Mouse (Mus musculus) intestine, postnatal 0 days (tissue): ENCODE data around the gene Zfp148. TPM values are rescaled to one million over a fixed set of nuclear protein-coding genes. Genes with fewer than 3 reads are reported as not detected.

Source experiments
- ATAC-seq: fragments of 200-750 bp; cut with Nextera tagmentation; 2 replicates; pipeline ENCODE4 v1.8.0; 2017; ENCODE audit warnings: mild to moderate bottlenecking, moderate TSS enrichment, moderate library complexity
- H3K27ac ChIP-seq: fragments of 300-500 bp; sonication (generic); 2 replicates; pipeline ENCODE4 v1.5.1; 2014; ENCODE audit warnings: mild to moderate bottlenecking, low read depth, low read length, moderate library complexity
- H3K27me3 ChIP-seq: fragments of 300-500 bp; sonication (generic); replicated peaks from 2 replicates; pipeline ENCODE4 v1.6.1; 2014; ENCODE audit warnings: low read length, mixed read lengths; ENCODE audit not compliant: control insufficient read depth, insufficient read depth
- H3K36me3 ChIP-seq: fragments of 300-500 bp; sonication (generic); 2 replicates; pipeline ENCODE4 v1.6.1; 2014; ENCODE audit warnings: mild to moderate bottlenecking, moderate library complexity; ENCODE audit not compliant: control insufficient read depth, insufficient read depth
- H3K4me1 ChIP-seq: fragments of 300-500 bp; sonication (generic); replicated peaks from 2 replicates; pipeline ENCODE4 v1.6.1; 2014; ENCODE audit warnings: antibody characterized with exemption, low read length, mixed read lengths; ENCODE audit not compliant: control insufficient read depth, insufficient read depth
- H3K4me2 ChIP-seq: fragments of 300-500 bp; sonication (generic); replicated peaks from 2 replicates; pipeline ENCODE4 v1.6.1; 2014; ENCODE audit warnings: low read depth, mild to moderate bottlenecking, moderate library complexity
- H3K4me3 ChIP-seq: fragments of 300-500 bp; sonication (generic); 2 replicates; pipeline ENCODE4 v1.5.1; 2014; ENCODE audit warnings: low read depth, low read length
- H3K9ac ChIP-seq: fragments of 300-500 bp; sonication (generic); 2 replicates; pipeline ENCODE4 v1.6.1; 2014; ENCODE audit warnings: mild to moderate bottlenecking, low read depth, low read length
- H3K9me3 ChIP-seq: fragments of 300-500 bp; sonication (generic); 2 replicates; pipeline ENCODE4 v1.6.1; 2016; ENCODE audit warnings: mixed run types; ENCODE audit not compliant: control insufficient read depth
- CTCF ChIP-seq: sonication (generic); IDR thresholded peaks from 2 replicates; pipeline ENCODE4 v1.5.1; 2016; ENCODE audit warnings: low read depth, mild to moderate bottlenecking, control low read depth, antibody characterized with exemption, moderate library complexity
- WGBS: fragments of 180-500 bp; shearing (Covaris S2); extraction: QIAGEN DNeasy Blood & Tissue Kit; methylation state at CpG from one replicate; pipeline ENCODE4 v1.1.7; 2014; 5-methylcytosine and 5-hydroxymethylcytosine counted together
- polyA plus RNA-seq: library from polyadenylated mRNA; unstranded; fragments of >200 nt; fragmentation: Nextera tagmentation; extraction: Ambion mirVana; gene quantifications from 2 replicates; pipeline ENCODE4 v1.2.1, GENCODE M21; 2015

Zfp148 gene
- polyA plus RNA-seq, 1 experiment from 2014 or later, result 20.5 TPM

DNA sequence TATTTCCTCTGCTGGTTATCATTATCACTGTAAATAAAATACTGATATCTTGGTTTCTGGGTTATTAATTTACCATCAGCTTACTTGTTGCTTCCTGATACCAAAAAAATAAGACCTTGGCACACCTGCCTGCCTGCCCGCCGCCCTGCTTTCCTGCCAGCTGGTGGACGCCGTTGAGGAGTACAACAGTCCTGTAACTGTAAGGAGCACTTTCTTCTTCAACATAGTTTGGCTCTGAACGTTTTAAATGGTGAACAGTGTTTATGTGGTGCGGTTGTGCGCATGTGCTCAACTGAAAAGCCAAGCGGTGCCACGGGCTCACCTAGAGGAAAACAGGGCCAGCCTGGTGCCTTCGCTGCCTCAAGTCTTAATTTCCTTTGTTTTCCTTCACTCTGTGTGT is 142.9 kb downstream of the Zfp148 start:
- 34% methylated on average over 10 of the region's 10 CpGs for WGBS
- Histone ChIP-seq H3K4me3 (peak overlapping the region; percentile 17), H3K27ac (0 out of 2 replicates have a peak overlapping the region, but pooled peaks have one; percentile 5), H3K4me2 (peak overlapping the region; percentile 41), H3K27me3 (no peaks in the 10 kb centered on the region), H3K36me3 (no peaks in the 10 kb centered on the region), H3K9me3 (no peaks in the 10 kb centered on the region), H3K9ac (peak overlapping the region; percentile 31; the same call in 1 of the 2 replicates), H3K4me1 (no peaks in the 10 kb centered on the region)
- TF ChIP-seq CTCF, result no peak
- peak; percentile 55 for ATAC-seq

DNA sequence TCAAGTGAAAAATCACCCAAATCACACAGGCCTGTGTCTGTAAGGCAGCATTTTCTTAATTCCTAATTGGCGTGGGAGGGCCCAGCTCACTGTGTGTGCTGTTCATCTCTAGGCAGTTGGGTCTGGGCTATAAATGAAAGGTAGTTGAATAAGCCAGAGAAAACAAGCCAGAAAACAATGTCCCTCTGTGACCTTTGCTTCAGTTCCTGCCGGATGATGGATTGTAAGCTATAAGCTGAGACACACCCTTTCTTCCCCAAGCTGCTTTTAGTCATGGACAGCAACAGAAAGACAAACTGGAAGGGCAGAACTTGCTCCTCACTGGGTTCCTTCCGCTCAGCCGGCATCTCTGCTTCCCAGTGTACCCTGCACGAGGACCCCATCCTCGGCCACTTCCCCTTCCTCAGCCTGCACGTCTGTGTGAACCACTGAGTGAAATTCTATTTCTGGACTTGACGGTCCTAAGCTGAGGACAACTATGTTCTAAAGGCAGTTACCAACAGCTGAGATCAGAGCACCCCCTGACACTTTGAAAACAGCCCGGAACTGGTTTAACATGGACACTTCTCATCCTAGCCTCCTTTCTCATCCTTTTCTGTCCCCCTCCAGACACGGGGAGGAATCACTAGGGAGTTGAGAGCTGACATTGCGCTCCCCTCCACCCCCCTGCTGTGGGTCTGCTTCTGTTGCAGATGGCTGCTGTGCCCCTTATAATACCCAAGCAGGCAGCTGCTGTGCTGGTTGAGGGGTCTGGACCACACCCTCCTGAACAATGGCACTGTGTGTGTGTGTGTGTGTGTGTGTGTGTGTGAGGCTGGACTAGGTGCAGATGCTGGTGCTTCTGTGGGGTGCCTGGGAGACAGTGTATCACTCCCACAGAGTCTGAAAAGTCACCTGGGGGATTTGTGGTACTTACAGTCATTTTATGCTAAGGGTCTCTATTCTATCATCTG is 149.1 kb downstream of the Zfp148 start:
- no peak for TF ChIP-seq CTCF
- WGBS, result 50% methylated on average over 11 of the region's 11 CpGs
- no peaks in the 10 kb centered on the region for H3K27me3 ChIP-seq
- no peaks in the 10 kb centered on the region for H3K36me3 ChIP-seq
- H3K9me3 ChIP-seq, result no peaks in the 10 kb centered on the region
- no peak overlapping the region; the same call in 1 of the 2 replicates for H3K27ac ChIP-seq
- no peak overlapping the region for H3K4me2 ChIP-seq
- H3K9ac ChIP-seq, result no peak overlapping the region
- no peak overlapping the region for H3K4me3 ChIP-seq
- H3K4me1 ChIP-seq, result peaks cover 5% of the 10 kb centered on the region
- ATAC-seq, result peak; percentile 38; the same call in 1 of the 2 replicates

DNA sequence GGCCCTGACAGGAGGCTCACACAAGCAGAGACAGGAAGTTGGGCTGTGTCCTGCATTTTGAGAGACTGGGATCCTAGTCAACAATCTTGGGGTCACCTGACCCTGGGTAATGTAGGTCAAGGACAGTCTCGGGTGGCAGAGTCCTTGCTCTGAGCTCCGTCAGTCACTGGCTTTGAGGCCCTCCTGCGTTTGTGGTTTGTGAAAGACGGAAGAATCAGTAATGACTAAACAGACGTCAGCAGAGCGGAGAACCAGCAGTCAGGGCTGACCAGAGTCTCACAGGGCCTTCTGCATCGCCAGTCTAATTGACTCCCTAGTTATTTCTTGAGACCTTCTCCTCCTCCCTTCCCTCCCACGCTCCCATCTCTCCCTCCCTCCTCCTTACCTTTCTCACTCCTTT is 150.5 kb downstream of the Zfp148 start:
- Histone ChIP-seq H3K4me1 (peaks cover 5% of the 10 kb centered on the region), H3K27me3 (no peaks in the 10 kb centered on the region), H3K9me3 (no peaks in the 10 kb centered on the region), H3K9ac (no peak overlapping the region), H3K36me3 (no peaks in the 10 kb centered on the region), H3K27ac (no peak overlapping the region), H3K4me2 (no peak overlapping the region), H3K4me3 (no peak overlapping the region)
- no peak for TF ChIP-seq CTCF
- 74% methylated on average over 8 of the region's 8 CpGs for WGBS
- ATAC-seq, result no peak

DNA sequence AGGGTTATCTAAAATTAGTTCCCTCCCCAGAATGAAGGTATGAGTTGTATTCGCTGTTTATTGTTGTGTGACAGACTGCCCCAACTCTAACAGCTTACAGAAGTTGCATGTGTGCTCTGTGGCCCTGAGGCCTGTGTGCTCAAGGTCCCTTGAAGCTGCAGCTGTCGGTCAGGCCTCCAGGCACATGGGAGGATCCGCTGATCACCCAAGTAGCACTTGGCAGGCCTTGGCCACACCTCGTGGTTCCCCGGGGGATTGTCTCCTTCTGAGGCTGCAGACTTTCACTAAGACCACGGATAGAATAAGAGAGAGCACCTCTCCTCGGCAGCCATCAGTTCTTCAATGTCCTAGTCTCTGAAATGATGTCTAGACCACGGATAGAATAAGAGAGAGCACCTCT is 155.8 kb downstream of the Zfp148 start:
- Histone ChIP-seq H3K27me3 (no peaks in the 10 kb centered on the region), H3K9ac (no peak overlapping the region), H3K4me2 (no peak overlapping the region), H3K4me1 (no peaks in the 10 kb centered on the region), H3K27ac (no peak overlapping the region), H3K9me3 (no peaks in the 10 kb centered on the region), H3K36me3 (no peaks in the 10 kb centered on the region), H3K4me3 (no peak overlapping the region)
- ATAC-seq, result no peak
- WGBS, result 77% methylated on average over 8 of the region's 8 CpGs
- TF ChIP-seq CTCF, result no peak

GRCm38 (mm10) chr16:33537499-33538225 is 157.0 kb downstream of the Zfp148 start:
- Histone ChIP-seq H3K9me3 (no peaks in the 10 kb centered on the region), H3K4me3 (no peak overlapping the region), H3K9ac (no peak overlapping the region), H3K27me3 (no peaks in the 10 kb centered on the region), H3K36me3 (no peaks in the 10 kb centered on the region), H3K4me1 (no peaks in the 10 kb centered on the region), H3K4me2 (no peak overlapping the region), H3K27ac (no peak overlapping the region; the same call in 1 of the 2 replicates)
- peak; percentile 83 for ATAC-seq
- 53% methylated on average over 21 of the region's 21 CpGs for WGBS
- TF ChIP-seq CTCF, result no peak

DNA sequence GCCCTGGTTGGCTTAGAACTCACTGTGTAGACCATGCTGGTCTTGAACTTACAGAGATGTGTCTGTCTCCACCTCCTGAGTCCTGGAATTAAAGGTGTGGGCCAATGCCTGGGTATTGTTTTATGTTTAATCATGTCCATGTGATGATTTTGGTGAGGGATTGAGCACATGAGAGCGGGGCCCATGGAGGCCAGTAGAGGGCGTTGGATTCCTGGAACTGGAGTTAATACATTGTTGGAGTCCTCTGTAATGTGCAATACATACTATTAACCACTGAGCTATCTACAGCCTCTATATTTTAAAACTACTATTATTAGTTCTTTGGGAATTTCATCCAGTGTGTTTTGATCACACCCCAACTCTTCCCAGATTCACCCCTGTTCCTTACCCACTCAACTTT is 163.7 kb downstream of the Zfp148 start:
- WGBS, result 100% methylated on average over 2 of the region's 2 CpGs
- no peaks in the 10 kb centered on the region for H3K27me3 ChIP-seq
- H3K4me2 ChIP-seq, result no peak overlapping the region
- H3K9ac ChIP-seq, result no peak overlapping the region
- no peaks in the 10 kb centered on the region for H3K9me3 ChIP-seq
- H3K4me1 ChIP-seq, result no peaks in the 10 kb centered on the region
- H3K4me3 ChIP-seq, result no peak overlapping the region
- H3K27ac ChIP-seq, result no peak overlapping the region
- no peak for ATAC-seq
- TF ChIP-seq CTCF, result no peak
- H3K36me3 ChIP-seq, result no peaks in the 10 kb centered on the region
